ENCODE assay signal across 21 mouse cellular contexts in the genomic region with DNA sequence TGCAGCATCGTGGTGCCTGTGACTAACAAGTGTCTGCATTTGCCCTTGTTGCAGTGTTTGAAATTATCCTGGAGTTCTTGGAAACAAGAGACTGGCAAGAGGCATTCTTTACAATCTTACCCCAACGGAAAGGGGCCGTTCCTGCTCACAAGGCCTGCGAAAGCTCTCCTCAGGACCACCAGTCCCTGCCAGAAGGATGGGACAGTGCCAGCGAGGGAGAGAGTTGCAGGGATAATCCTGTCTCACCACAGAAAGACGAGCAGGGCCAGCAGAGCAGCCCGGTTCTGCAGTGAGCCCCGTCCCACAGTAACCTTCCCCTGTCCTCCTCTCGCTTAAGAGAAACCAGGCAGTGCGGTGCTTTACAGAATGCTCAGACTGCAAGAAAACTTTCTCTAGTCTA. TPM values are rescaled to one million over a fixed set of nuclear protein-coding genes. Genes with fewer than 3 reads are reported as not detected.
"Had no signal": no experiment of that assay in that cellular context is flagged by ENCODE, and none has a peak within 500 bp of the region (broad histone marks: within the 10 kb centered on the region; RNA-seq: fewer than 3 reads in every experiment).

No protein-coding gene starts in this region.

- H3K27ac ChIP-seq: kidney, postnatal 0 days; left cerebral cortex, adult 2 months; limb, embryonic 15.5 days; liver, embryonic 12.5 days; midbrain, embryonic 10.5 days; midbrain, embryonic 15.5 days; neural tube, embryonic 13.5 days had no signal

- DNase-seq: kidney, postnatal 36 days; lung, embryonic 14.5 days; lung, postnatal 10 days; lung, postnatal 4 days; right cerebral cortex, adult 18-20 months; right cerebral cortex, postnatal 25 days; thymus, postnatal 4 days had no signal

- H3K27me3 ChIP-seq: limb, embryonic 15.5 days; liver, embryonic 12.5 days; midbrain, embryonic 15.5 days; neural tube, embryonic 13.5 days had no signal

- H3K4me3 ChIP-seq: left cerebral cortex, adult 2 months; limb, embryonic 15.5 days; liver, embryonic 12.5 days; midbrain, embryonic 10.5 days; midbrain, embryonic 15.5 days; neural tube, embryonic 13.5 days had no signal

- H3K4me1 ChIP-seq: limb, embryonic 15.5 days; liver, embryonic 12.5 days; midbrain, embryonic 10.5 days; midbrain, embryonic 15.5 days; neural tube, embryonic 13.5 days had no signal

RNA-seq across cellular contexts. Expression of a gene that starts 37.0 kb away (rescaled TPM):
- total RNA-seq: layer of hippocampus, adult 18-20 months; layer of hippocampus, postnatal 10 days; left cerebral cortex, adult 2 months; left cerebral cortex, postnatal 14 days; megakaryocyte, adult 5-6 weeks had no signal
- polyA plus RNA-seq: limb, embryonic 11.5 days; limb, embryonic 15.5 days; liver, embryonic 12.5 days; liver, embryonic 16.5 days; midbrain, embryonic 10.5 days; midbrain, embryonic 15.5 days; neural tube, embryonic 13.5 days; small intestine, adult 2 months had no signal
